Mouse (Mus musculus) layer of hippocampus, postnatal 14 days (tissue): ENCODE measurements around the gene Abcb8. TPM values are rescaled to one million over a fixed set of nuclear protein-coding genes. Genes with fewer than 3 reads are reported as not detected.
A peak's percentile ranks its signal among the peaks of the same experiment; 100 is the strongest.

Experiments used
- DNase-seq, 2 experiments: peaks; one replicate each; pipeline ENCODE4 v3.0.0; 2021 to 2022; ENCODE audit warnings: low spot score in 2 of 2, mixed read lengths in 1 of 2
- total RNA-seq, 2 experiments: library from RNA; stranded (reverse); gene quantifications; 2 replicates each; pipeline ENCODE4 v1.2.3; 2021

Gene Abcb8
- total RNA-seq, 2 experiments from 2014 or later, result 43.0 to 54.1 TPM

DNA sequence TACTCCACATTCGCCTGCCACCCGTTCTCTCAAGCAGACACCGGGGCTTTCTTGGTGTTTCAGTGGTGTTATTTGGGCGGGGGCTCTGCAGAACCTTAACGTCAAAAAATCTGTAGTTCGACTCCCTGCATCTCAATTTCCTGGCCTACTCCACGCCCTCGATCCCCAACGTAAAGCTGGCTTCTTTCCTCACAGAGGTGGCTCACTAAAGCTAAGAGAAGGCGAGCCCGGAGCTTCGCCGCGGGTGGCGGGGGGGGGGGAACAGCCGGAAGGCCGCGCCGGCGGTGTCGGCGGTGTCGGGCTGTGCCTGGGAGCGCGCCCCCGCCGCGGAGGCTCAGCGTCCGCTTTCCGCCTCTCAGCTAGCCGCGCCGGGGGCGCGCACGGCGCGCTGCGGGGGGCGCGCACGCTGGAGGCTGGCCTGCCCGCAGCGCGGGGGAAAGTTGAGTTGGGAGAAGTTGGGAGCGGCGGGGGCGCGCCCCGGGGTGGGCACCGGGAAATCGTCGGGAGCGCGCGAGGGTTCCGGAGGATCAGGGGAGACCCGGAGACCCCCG is 31.5 kb downstream of the Abcb8 start:
- DNase-seq, result peak; percentile 66 to 74

DNA sequence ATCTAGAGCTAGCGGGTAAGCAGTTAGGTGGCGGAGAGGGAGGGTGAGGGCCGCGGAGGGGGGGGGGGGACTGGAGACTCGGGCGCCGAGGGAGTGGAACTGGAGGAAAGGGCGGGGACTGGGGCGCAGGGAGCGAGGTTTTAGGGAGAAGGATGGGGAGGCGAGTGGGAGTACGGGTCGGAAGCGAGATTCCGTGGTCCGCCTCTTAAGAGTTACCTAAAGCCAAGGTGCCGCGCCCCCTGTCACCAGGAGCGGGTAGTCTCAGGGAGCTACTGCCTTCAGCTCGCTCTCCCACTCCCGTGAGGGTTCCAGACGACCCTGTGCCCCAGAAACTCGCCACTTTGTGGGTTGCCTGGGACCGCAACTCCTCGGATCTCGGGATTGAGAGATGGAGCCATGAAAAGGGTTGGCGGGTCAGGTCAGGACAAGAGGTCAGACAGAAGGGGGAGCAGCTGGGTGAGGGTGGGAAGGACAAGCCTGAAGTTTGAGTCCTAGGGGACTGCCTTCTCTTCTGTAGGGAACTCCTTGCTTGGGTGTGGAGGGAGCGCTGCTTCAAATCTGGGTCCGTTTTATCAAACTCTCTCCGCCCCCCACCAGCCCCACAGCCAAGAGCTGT is 32.1 kb downstream of the Abcb8 start:
- no peak for DNase-seq

DNA sequence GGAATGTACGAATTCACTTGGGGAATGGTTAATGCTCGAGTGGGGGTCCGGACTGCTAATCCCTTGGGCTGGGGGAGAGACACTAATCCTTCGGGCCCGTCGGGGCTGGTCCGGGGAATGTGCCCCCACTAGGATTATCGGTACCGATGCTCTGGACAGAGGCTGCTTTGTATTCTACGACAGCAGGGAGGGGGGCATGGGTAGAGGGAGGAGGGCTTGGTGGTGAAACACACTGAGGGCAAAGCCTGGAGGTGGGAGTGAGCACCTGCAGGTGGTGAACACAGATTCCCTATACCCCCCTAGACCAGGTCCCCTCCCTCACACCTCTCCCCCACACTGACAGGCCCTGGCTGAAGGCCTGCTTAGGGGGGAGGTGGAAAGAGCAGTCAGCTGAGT is 32.6 kb downstream of the Abcb8 start:
- DNase-seq, result no peak

DNA sequence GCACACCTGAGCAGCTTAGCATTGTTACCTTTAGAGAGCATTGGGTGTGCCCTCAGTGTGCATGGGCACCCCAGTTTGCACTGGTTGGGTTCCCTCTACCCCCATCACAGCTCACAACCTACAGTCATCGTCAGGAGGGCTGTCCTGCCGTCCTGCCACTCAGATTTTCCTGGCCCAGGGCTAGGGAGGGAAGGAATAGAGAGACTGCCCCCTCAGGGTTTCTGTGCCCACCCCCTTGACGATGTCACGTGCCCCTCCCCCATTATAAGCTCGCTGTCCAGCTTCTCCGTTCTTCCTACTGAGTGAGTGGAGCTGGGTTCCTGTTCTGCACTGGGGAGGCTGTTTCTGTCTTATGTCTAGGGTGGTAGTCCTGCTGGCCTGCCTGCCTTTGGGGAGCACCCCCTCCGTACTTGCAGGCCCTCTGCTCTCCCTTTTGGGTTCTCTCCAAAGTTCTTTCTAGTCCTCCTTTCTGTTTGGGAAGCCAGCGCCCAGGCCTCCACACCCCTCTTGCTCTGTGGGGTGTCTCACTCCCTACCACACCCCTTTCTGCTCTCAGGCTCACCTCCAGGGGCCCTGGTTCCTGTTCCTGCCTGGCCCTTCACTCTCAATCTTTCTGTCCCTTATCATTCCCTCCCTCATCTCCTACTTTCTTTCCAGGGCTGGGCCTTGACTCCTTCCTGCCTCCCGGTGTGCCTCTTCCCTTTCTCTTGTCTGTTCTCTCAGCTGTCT is 33.3 kb downstream of the Abcb8 start:
- no peak for DNase-seq

DNA sequence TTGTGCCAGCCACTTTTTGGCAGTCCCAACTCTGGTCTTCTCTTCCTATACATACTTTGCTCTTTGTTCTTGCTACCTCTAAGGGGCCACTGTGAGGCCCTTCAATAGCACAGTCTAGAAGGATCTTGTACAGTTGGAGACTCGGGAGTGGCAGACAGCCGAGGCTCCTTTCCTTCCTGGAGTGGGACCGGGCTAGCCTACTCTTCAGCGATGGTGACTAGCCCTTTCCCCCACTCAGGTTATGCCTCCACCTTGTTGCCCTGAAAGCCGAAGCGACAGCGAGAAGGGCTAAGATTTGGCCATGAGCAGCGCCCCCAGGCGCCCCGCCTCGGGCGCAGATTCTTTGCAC is 33.8 kb downstream of the Abcb8 start:
- no peak for DNase-seq

DNA sequence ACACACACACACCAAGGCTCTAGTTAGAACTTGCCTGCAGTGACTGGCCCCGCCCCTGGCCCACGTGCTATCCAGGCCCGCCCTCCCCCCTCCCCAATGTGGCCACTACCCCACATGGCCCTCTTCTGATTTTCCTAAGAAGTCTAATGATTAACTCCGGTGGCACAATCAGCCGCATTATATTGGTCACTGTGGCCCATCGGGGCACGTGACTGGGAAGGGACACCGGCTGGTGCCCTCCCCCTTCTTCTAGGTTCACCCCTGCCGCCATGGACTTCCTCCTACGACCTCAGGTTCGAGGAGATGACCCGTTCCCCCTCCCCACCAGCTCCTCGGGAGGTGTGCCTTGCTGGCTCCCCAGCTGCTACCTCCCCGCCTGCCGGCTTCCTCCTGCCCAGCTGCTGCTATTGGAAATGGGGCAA is 34.5 kb downstream of the Abcb8 start:
- no peak for DNase-seq

DNA sequence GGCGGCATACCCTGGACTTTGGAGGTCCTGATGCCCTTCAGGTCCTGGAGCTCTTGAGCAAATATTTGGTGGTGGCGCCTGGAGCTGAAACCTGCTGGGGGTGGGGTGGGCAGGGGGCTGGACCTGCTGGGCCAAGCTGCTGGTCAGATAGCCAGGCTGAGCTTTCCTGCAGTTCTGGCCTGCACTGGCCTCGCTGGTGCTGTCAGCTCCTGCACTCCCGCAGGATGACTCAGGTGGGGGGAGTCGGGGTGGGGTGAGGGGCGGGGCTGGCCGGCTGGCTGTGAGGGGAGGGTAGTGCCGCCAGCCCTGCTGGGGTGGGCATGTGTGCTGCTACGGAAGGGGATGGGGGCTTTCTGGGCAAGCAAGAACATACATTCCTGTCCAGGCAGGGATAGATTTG is 35.1 kb downstream of the Abcb8 start:
- no peak for DNase-seq

DNA sequence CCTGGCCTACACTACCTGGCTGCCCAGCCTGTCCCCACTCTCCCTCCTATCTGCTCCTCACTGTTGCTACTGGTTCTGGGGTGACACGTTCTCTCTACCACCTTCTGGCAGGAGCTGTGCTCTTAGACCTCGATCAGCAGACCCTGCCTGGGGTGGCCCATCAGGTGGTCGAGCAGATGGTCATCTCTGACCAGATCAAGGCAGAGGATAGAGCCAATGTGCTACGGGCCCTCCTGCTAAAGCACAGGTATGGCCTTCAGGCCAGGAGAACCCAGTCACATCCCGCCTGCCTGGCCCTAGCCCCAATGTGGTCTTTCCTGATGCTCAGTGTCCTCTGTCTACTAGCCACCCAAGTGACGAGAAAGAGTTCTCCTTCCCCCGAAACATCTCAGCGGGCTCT is 40.5 kb downstream of the Abcb8 start:
- DNase-seq, result no peak

DNA sequence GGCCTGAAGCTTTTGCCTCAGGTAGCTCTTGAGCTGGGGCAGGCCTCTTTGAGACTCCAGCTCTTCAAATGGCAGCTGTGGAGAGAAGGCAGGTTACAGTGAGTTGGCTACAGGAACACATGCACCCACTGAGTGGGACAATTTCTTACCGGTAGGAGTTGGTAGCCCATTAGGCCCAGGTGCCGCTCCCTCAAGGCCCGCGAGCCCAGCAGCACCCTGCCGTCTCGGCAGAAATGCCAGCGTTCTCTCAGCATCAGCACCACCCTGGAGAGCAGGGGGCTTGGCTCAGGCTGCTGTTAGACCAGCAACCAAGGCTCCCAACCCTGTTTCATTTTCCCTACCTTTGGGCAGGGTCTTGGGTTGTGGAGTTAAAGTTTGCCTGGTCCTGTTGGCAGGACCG is 47.7 kb downstream of the Abcb8 start:
- no peak for DNase-seq

DNA sequence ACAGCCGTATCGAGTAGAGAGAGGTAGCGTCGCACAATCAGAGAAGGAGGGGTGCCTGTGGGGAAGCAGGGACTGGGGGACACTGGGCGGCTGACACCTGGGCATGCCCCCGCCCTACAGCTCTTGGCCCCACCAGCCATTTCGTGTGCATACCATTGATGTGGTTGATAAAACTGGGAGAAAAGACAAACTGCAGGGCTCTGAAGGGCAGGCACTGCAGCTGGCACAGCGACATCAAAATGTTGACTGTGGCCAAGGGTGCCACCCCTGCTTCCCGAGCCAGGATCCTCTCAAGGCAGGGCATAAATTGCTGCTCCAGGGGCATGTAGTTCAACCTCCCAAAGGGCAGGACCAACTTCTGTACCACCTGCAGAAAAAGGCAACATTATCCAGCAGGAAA is 48.6 kb downstream of the Abcb8 start:
- DNase-seq, result no peak

DNA sequence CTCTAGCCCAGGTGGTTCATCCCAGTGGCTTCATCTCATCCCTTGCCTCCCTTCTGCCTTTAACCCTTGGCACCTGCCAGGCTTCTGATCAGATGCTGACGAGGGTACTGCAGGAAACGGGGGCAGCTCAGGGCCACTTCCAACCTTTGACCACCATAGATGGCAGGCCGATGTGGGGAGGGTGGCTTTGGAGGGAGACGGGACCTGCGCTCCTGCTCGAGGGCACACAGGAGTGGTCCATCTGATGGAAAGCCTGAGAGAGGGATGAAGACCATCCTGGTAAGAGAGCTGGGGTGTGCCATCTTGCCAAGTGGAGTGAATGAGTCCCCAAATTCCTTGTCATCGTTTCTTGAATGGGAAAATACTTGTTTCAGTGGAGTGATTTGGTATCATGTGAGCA is 49.7 kb downstream of the Abcb8 start:
- no peak for DNase-seq

DNA sequence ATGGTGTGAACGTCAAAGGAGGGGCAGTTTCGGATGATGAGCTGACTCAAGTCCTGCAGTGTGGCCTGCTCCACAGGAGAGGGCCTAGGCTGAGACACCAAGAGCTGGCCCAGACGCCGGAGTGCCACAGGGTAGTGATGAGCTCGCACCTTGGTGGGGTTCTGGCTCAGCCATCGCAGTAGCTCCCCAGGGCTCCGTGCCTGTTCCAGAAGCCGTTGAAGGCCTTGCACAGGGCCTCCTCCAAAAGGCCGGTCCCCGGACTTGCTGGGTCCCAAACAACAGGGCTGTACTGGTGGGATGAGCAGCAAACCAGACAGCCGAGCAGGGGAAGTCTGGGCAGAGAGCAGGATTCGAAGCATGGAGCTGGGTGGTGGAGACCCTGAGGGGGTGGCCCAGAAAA is 50.5 kb downstream of the Abcb8 start:
- DNase-seq, result no peak

DNA sequence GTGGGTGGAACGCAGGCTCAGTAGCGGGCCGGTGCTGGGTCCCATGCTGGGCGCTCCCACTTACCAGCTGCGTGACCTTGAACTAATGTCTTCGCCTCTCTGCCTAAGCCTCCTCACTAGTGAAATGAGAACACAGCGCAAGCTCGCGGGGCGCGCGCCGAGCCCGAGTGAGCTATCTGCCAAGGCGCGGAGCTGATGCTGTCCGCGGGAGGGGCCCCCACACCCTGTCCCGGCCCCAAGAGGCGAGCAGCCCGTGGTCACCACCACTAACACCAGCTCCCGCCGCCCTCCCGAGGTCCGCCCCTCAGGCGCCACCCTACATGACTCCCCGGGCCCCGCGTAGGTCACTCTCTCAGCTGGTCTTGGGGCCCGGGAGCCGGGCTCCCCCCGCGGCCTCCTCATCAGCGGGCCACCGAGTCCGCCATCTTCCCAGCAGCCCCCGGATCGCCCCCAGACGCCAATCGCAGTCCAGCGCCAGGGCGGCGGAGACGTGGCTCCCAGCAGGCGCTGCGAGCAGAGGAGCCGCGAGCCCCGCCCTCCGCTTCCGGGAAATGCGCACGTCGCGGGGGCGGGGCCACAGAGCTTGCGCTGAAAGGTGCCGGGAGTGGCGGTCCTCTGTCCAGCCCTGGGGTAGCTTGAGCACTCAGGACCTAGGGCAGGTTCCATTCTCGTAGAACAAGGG is 51.4 kb downstream of the Abcb8 start, which contains the start of gene Fastk:
Fastk (minus strand) TSS at position 542 of the 682 bp plus-strand sequence.
- DNase-seq, result peak; percentile 92 to 94

DNA sequence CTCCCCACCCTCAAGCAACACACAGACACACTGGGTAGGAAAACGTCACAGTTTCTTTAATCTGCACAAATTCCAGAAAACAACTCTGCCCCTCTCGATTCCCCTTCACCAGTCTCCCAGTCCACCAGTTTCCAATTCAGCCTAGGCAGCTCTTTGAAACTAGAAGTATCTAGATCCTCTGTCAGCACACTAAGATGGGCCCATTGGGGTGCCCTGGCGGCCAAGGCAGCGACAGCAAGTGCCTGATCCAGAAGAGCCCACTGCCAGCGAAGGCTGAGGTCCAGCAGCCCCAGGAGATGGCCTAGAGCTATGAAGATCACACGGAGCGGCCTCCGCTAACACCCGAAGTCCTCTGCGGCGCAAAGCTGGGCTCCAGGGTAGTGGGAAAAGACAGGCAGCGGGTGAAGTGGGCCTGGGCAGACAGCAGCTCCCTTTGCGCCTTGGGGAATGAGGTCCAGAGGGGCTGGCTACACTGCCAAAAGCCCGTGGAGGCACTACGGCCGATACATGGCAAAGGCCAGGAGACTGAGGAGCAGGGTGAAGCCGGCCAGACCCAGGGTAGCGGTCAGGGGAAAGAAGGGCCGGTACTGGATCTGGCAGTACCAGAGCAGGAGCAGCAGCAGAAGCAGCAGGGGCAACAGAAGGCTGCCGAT is 52.1 kb downstream of the Abcb8 start:
- no peak for DNase-seq

DNA sequence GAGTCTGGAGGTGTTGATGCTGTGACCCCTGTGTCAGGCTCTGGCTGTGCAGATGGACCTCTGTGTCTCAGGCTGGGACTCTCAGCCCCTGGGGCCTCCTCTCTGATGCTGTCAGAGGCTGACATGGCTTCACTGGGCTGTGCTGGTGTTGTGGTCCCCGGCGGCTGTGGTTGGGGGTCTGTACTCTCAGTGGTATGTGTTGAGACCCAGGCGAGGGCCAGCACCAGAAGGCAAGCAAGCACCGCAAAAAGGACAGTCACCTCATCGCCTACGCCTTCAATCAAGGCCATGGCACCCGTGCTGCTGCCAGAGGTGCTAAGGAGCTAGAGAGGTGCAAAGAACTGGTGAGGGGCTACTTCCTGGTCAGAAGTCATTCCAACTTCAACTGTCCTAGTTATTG is 53.2 kb downstream of the Abcb8 start:
- no peak for DNase-seq

DNA sequence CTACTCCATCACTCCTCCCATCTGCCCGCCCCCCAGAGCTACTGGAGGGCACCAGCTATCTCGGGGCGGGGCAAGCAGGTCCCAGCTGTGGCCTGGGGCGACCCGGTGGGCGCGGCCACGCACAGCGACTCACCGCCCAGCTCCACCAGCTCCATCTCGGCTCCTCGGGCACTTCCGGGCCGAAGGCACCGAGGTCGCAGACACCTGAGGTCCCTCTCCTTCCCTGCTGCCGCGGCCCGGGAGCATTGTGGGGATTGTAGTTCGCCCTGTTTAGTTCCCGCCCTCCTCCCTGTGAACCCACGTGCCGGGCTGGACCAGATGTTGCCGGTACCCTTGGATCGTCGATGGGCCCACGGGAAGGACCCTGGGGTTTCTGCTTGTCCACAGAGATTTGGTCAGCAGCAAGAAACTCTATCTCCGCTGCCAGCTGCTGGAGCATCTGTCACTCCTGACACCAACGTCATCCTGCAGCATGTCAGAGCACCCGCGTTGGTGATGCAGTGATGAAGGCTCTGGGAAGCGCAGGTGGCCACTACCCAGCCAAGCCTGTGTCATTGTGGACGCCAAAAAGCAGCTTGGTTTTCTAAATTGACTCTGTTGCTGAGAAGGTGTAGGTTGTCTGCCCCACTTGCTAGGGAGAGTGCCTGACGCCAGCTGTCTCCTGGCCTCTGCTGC is 54.3 kb downstream of the Abcb8 start, which contains the start of gene Tmub1:
Tmub1 (minus strand) TSS at position 231 of the 675 bp plus-strand sequence.
- peak; percentile 81 to 83 for DNase-seq

DNA sequence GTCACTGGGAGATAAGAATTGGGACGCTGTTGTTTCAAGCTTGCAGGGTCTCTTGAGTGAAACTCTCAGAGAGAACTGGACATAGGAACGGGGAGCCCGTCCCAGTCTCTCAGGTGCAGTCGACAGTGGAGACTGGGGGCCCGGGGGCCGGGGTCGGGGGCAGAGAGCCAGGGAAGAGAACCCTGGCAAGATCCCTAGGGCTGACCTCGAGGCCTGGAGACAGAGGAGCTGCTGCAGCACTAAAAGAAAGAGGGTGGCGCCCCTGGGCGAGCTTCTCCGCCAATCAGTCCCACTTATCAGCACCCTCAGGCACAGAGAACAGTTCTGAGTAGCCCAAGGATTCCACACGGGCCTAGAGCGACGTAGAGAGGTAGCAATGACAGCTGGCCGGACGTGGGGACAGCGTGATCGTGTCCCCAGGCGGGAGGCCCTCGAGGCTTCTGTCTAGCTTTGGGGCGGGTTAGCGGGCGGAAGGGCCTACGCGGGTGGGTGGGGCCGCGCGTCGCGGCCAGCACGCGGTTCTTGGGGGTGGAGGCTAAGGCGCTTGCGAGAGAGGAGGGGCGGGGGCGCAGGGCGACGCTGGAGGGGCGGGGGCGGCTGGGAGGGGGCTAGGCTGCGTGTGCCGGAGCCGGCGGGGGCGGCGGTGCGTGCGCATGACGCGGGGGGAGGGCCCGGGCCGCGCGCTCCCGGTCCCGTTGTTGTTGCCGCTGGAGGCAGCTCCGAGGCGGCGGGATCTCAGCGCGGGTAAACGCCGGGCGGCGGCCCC is 58.0 kb downstream of the Abcb8 start:
- DNase-seq, result peak; percentile 73 to 88

DNA sequence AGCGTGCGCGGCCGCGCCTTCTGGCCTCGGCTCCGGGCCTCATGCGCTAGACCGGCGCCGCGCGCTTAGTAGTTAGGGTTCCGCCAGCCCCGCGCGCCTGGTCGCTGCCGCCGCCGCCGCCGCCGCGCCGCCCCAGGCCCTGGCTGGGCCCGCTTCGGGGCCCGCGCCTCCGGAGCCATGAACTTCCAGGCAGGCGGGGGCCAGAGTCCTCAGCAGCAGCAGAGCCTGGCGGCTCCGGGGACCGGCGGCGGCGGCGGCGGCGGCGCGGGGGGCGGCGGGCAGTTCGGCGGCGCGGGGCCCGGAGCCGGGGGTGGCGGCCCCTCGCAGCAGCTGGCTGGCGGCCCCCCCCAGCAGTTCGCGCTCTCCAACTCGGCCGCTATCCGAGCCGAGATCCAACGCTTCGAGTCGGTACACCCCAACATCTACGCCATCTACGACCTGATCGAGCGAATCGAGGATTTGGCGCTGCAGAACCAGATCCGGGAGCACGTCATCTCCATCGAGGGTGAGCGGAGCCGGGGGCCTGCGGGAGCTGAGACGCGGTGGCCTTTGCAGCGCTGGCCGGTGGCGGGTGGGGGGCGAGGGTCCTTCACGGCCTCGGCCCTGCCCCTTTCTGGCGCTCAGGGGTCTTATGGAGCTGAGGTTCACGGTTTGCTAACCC is 58.7 kb downstream of the Abcb8 start, which contains the start of gene Agap3:
Agap3 (plus strand) TSS at position 148 of the 661 bp plus-strand sequence.
- peak in 1 of 2 experiments; percentile 50 for DNase-seq

DNA sequence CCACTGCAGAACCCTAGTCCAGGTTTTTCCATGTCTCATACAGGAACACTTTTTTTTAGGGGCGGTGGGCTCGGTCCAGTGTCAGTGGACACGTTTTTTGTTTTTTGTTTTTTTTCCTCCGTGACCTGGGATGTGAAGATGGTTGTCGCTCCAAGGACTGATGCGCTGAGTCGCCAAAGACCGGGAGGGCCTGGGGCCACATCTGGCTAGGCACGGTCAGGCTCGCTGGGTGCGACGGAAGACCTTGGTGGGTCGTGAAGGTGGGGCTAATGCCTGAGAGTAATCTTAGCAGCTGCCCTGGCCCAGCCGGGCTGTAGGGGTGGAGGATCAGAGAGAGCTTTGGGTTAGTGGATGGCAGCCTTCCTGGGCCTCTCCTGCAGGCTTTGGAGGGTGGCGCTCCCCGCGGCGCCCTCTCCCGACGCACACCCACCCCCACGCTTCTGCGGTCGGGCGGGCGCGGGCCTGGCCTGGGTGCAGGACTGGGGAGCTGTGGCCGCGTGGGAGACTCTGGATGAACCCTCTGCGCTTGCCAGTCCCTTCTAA is 59.3 kb downstream of the Abcb8 start:
- DNase-seq, result no peak
